Comparison of ENCODE assay signal across 7 mouse cellular contexts in genomic region chr11:81534686-81535085, GRCm38 (mm10).
DNase-seq lines count a peak whose midpoint lies in the region; ATAC-seq and TF ChIP-seq lines count a peak whose summit lies in the region.

No protein-coding gene starts in this region.

- TF ChIP-seq POLR2A in spleen, adult 2 months (IDR thresholded peaks at IDR 0.05; ENCODE audit: low read depth, low read length) = no peak

- TF ChIP-seq CTCF in spleen, adult 2 months (IDR thresholded peaks at IDR 0.05; ENCODE audit: extremely low read depth, insufficient read depth, insufficient read length, insufficient replicate concordance) = peak; percentile 22; the same call in 1 of the 2 replicates
- peak; percentile 71 for TF ChIP-seq CTCF in liver, embryonic 14.5 days (IDR thresholded peaks at IDR 0.05; ENCODE audit: low read depth)

- no peak overlapping the region for H3K4me3 ChIP-seq in spleen, adult 2 months (ENCODE audit: extremely low read depth, insufficient read depth, insufficient read length)
- H3K4me3 ChIP-seq in hindbrain, embryonic 14.5 days (replicated peaks; ENCODE audit: low read length) = no peak overlapping the region
- H3K4me3 ChIP-seq in liver, embryonic 14.5 days (ENCODE audit: insufficient read depth in 1 of 2, low read depth in 2 of 2, low read length in 2 of 2) = no peak overlapping the region

- TF ChIP-seq EP300 in liver, embryonic 14.5 days (IDR thresholded peaks at IDR 0.05; ENCODE audit: low read depth) = no peak

- H3K36me3 ChIP-seq in spleen, adult 2 months (ENCODE audit: control insufficient read depth, insufficient read depth, low read length) = no peaks in the 10 kb centered on the region
- H3K36me3 ChIP-seq in hindbrain, embryonic 14.5 days (replicated peaks; ENCODE audit: control insufficient read depth, insufficient read depth) = no peaks in the 10 kb centered on the region
- no peaks in the 10 kb centered on the region for H3K36me3 ChIP-seq in liver, embryonic 14.5 days (replicated peaks; ENCODE audit: control insufficient read depth, insufficient read depth, low read depth)

- H3K27ac ChIP-seq in spleen, adult 2 months (ENCODE audit: insufficient read depth, low read length) = no peak overlapping the region
- H3K27ac ChIP-seq in hindbrain, embryonic 14.5 days = no peak overlapping the region
- H3K27ac ChIP-seq in liver, embryonic 14.5 days = no peak overlapping the region

- H3K27me3 ChIP-seq in spleen, adult 2 months (ENCODE audit: control insufficient read depth, insufficient read depth, low read length) = no peaks in the 10 kb centered on the region
- H3K27me3 ChIP-seq in hindbrain, embryonic 14.5 days (ENCODE audit: control insufficient read depth, insufficient read depth, low read length) = no peaks in the 10 kb centered on the region
- no peaks in the 10 kb centered on the region for H3K27me3 ChIP-seq in liver, embryonic 14.5 days (ENCODE audit: control insufficient read depth, insufficient read depth, low read length)

- DNase-seq in spleen, adult 2 months (ENCODE audit: low read depth in 1 of 2, low spot score in 2 of 2) = peak in 1 of 2 experiments; percentile 6
- DNase-seq in spleen, adult 12 weeks (ENCODE audit: low spot score) = no peak
- DNase-seq in adrenal gland, adult 8-10 months = peak; percentile 11
- DNase-seq in embryo, embryonic 10.5 days (ENCODE audit: low spot score) = peak; percentile 78
- peak; percentile 89 for DNase-seq in hindbrain, embryonic 14.5 days (ENCODE audit: low spot score)
- DNase-seq in liver, embryonic 14.5 days (ENCODE audit: low read depth in 3 of 3, low spot score in 3 of 3) = peak in 1 of 3 experiments; percentile 6
- peak; percentile 32 for DNase-seq in right cerebral cortex, postnatal 25 days

- no peak for ATAC-seq in hindbrain, embryonic 14.5 days (ENCODE audit: low FRiP score)
- no peak for ATAC-seq in liver, embryonic 14.5 days (ENCODE audit: insufficient read depth)

- peaks cover 4% of the 10 kb centered on the region; the same call in 1 of the 2 replicates for H3K9me3 ChIP-seq in hindbrain, embryonic 14.5 days (ENCODE audit: control insufficient read depth, low read length)
- no peaks in the 10 kb centered on the region for H3K9me3 ChIP-seq in liver, embryonic 14.5 days (ENCODE audit: control insufficient read depth, low read length)

- no peak overlapping the region for H3K9ac ChIP-seq in hindbrain, embryonic 14.5 days
- H3K9ac ChIP-seq in liver, embryonic 14.5 days (replicated peaks) = no peak overlapping the region

- H3K4me2 ChIP-seq in hindbrain, embryonic 14.5 days (replicated peaks) = no peak overlapping the region
- H3K4me2 ChIP-seq in liver, embryonic 14.5 days (ENCODE audit: low read depth) = no peak overlapping the region

- WGBS in spleen, adult 2 months = 21% methylated on average over 5 of the region's 5 CpGs
- WGBS in hindbrain, embryonic 14.5 days = 19% methylated on average over 5 of the region's 5 CpGs
- 11% methylated on average over 5 of the region's 5 CpGs for WGBS in liver, embryonic 14.5 days (ENCODE audit: insufficient replicate concordance)

- no peaks in the 10 kb centered on the region for H3K4me1 ChIP-seq in spleen, adult 2 months (ENCODE audit: control insufficient read depth, insufficient read depth, insufficient read length)
- peaks cover 8% of the 10 kb centered on the region for H3K4me1 ChIP-seq in hindbrain, embryonic 14.5 days (replicated peaks; ENCODE audit: control insufficient read depth, insufficient read depth, low read length)
- H3K4me1 ChIP-seq in liver, embryonic 14.5 days (replicated peaks; ENCODE audit: control insufficient read depth in 2 of 2, insufficient read depth in 2 of 2, low read length in 1 of 2) = peaks cover 0 to 2% of the 10 kb centered on the region in 2 experiments; a peak in 1 of 4 replicates
